Mouse (Mus musculus) forebrain, embryonic 12.5 days (tissue): ENCODE measurements at regions not wholly inside any gene's neighbourhood (a gene's known extent, or its start where the extent isn't known, plus 50 kb on each side); places are given as distances from the start of the nearest gene placed in this dataset.

Experiments used
- ATAC-seq: fragments of 200-750 bp; cut with Nextera tagmentation; 2 replicates; pipeline ENCODE4 v1.8.0; 2017; ENCODE audit warnings: moderate TSS enrichment; ENCODE audit not compliant: low FRiP score
- H3K27ac ChIP-seq: fragments of 300-500 bp; sonication (generic); 2 replicates; pipeline ENCODE4 v1.5.1; 2016; ENCODE audit warnings: mild to moderate bottlenecking
- H3K27me3 ChIP-seq: fragments of 300-500 bp; sonication (generic); 2 replicates; pipeline ENCODE4 v1.6.1; 2016; ENCODE audit warnings: mild to moderate bottlenecking
- H3K36me3 ChIP-seq: fragments of 300-500 bp; sonication (generic); replicated peaks from 2 replicates; pipeline ENCODE4 v1.6.1; 2016; ENCODE audit warnings: mild to moderate bottlenecking
- H3K4me1 ChIP-seq: fragments of 300-500 bp; sonication (generic); 2 replicates; pipeline ENCODE4 v1.6.1; 2016
- H3K4me2 ChIP-seq: fragments of 300-500 bp; sonication (generic); 2 replicates; pipeline ENCODE4 v1.6.1; 2016; ENCODE audit warnings: mild to moderate bottlenecking, moderate library complexity
- H3K4me3 ChIP-seq: fragments of 300-500 bp; sonication (generic); replicated peaks from 2 replicates; pipeline ENCODE4 v1.5.1; 2016; ENCODE audit warnings: mild to moderate bottlenecking
- H3K9ac ChIP-seq: fragments of 300-500 bp; sonication (generic); 2 replicates; pipeline ENCODE4 v1.6.1; 2016; ENCODE audit warnings: mild to moderate bottlenecking
- H3K9me3 ChIP-seq: fragments of 300-500 bp; sonication (generic); 2 replicates; pipeline ENCODE4 v1.6.1; 2016
- WGBS: fragments of 180-500 bp; shearing (Covaris S2); methylation state at CpG from one replicate; pipeline ENCODE4 v1.1.7; 2016; 5-methylcytosine and 5-hydroxymethylcytosine counted together

- Histone ChIP-seq H3K4me1 (0 out of 2 replicates have a peak, but pooled peaks cover 6% of the 10 kb centered on the region), H3K4me2 (no peak overlapping the region), H3K36me3 (no peaks in the 10 kb centered on the region), H3K4me3 (no peak overlapping the region), H3K9me3 (no peaks in the 10 kb centered on the region), H3K9ac (no peak overlapping the region), H3K27ac (no peak overlapping the region), H3K27me3 (no peaks in the 10 kb centered on the region)
- WGBS, result 53% methylated on average over 2 of the region's 2 CpGs
- ATAC-seq, result peak; percentile 53; the same call in 1 of the 2 replicates
Measured at GRCm38 (mm10) chr2:64860113-64860512, 164.7 kb downstream of the Grb14 start.

GRCm38 (mm10) chr2:64853918-64854317, 170.9 kb downstream of the Grb14 start:
- no peak overlapping the region for H3K9ac ChIP-seq
- 0 out of 2 replicates have a peak overlapping the region, but pooled peaks have one; percentile 6 for H3K4me2 ChIP-seq
- peaks cover 19% of the 10 kb centered on the region; the same call in 1 of the 2 replicates for H3K4me1 ChIP-seq
- no peak for ATAC-seq
- H3K36me3 ChIP-seq, result no peaks in the 10 kb centered on the region
- H3K4me3 ChIP-seq, result no peak overlapping the region
- H3K9me3 ChIP-seq, result no peaks in the 10 kb centered on the region
- WGBS, result 18% methylated on average over 7 of the region's 7 CpGs
- H3K27ac ChIP-seq, result no peak overlapping the region
- H3K27me3 ChIP-seq, result no peaks in the 10 kb centered on the region

DNA sequence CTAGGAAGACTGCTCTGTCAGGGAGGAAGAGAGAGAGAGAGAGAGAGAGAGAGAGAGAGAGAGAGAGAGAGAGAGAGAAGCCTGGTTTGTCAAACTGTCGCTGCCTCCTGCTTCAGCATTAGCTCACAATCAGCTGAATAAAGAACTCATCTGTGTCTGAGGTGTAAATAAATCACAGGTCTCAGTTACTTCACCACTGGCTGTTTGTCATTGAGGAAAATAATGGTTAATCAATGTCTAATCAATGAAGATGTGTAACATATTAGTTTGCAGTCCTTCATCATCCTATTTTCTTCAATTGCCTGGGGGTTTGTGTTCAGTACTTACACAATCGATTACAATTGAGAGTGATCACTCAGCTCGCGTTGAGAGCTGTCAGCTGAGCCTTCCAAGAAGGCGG, 171.9 kb downstream of the Grb14 start:
- Histone ChIP-seq H3K4me2 (no peak overlapping the region), H3K9ac (no peak overlapping the region), H3K4me3 (no peak overlapping the region), H3K4me1 (peaks cover 24% of the 10 kb centered on the region; the same call in 1 of the 2 replicates), H3K9me3 (no peaks in the 10 kb centered on the region), H3K27me3 (no peaks in the 10 kb centered on the region), H3K27ac (no peak overlapping the region), H3K36me3 (no peaks in the 10 kb centered on the region)
- WGBS, result 46% methylated on average over 5 of the region's 5 CpGs
- ATAC-seq, result peak; percentile 52; the same call in 1 of the 2 replicates

DNA sequence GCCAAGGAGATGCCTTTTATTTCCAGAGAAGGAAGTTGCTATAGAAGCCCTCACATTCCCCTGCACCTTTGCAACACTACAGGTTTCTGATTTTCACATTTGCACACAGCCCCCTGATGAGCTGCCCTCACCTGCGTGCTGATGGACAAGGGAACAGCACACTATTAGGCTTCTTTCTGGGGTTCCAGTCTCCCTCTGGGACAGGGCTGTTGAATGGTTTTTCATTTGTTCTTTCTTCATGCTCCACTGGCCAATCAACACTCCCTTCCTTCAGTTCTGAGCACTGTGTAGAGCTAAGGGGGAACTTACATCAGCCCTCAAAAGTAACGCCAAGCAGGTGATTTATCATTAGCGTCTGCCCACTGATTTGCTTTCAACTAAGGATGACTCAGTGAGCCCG, 173.7 kb downstream of the Grb14 start:
- Histone ChIP-seq H3K9ac (no peak overlapping the region), H3K27me3 (no peaks in the 10 kb centered on the region), H3K4me1 (peaks cover 24% of the 10 kb centered on the region; the same call in 1 of the 2 replicates), H3K27ac (no peak overlapping the region), H3K9me3 (no peaks in the 10 kb centered on the region), H3K36me3 (no peaks in the 10 kb centered on the region), H3K4me3 (no peak overlapping the region), H3K4me2 (no peak overlapping the region)
- 34% methylated on average over 4 of the region's 4 CpGs for WGBS
- ATAC-seq, result no peak

DNA sequence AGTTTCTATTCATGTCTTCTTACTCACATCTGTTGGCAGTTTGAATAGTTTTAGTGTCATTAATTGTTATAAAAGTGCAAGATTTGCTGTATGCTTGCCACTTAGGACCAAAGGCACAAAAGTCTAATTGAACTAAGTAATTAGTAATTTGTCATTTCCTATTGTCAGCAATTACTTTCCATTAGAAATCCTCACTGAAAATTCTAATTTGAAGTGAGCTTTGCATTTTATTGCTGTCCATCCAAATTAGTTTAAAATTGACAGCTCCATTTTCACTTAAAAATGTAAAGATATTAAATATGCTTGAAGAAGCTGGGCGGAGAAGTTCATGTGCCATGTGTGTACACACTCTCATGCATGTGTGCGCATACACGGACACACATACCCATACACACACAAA, 174.1 kb downstream of the Grb14 start:
- H3K4me1 ChIP-seq, result peaks cover 24% of the 10 kb centered on the region; the same call in 1 of the 2 replicates
- no peak overlapping the region for H3K4me2 ChIP-seq
- H3K27ac ChIP-seq, result no peak overlapping the region
- no peak overlapping the region for H3K9ac ChIP-seq
- H3K4me3 ChIP-seq, result no peak overlapping the region
- WGBS, result 77% methylated on average over 3 of the region's 3 CpGs
- H3K9me3 ChIP-seq, result no peaks in the 10 kb centered on the region
- no peak for ATAC-seq
- no peaks in the 10 kb centered on the region for H3K27me3 ChIP-seq
- H3K36me3 ChIP-seq, result no peaks in the 10 kb centered on the region

- Histone ChIP-seq H3K4me2 (no peak overlapping the region), H3K4me1 (peaks cover 7% of the 10 kb centered on the region; the same call in 1 of the 2 replicates), H3K27ac (no peak overlapping the region), H3K9me3 (no peaks in the 10 kb centered on the region), H3K36me3 (no peaks in the 10 kb centered on the region), H3K4me3 (no peak overlapping the region), H3K27me3 (0 out of 2 replicates have a peak, but pooled peaks cover 5% of the 10 kb centered on the region), H3K9ac (no peak overlapping the region)
- WGBS, result 75% methylated on average over 9 of the region's 9 CpGs
- peak; percentile 41; the same call in 1 of the 2 replicates for ATAC-seq
Measured at GRCm38 (mm10) chr2:64824494-64824893, 200.3 kb downstream of the Grb14 start.

- Histone ChIP-seq H3K27ac (no peak overlapping the region), H3K9ac (no peak overlapping the region), H3K27me3 (0 out of 2 replicates have a peak, but pooled peaks cover 5% of the 10 kb centered on the region), H3K4me3 (no peak overlapping the region), H3K4me1 (peaks cover 7% of the 10 kb centered on the region; the same call in 1 of the 2 replicates), H3K9me3 (no peaks in the 10 kb centered on the region), H3K4me2 (no peak overlapping the region), H3K36me3 (no peaks in the 10 kb centered on the region)
- whole genome bisulfite sequencing, result 11% methylated on average over 7 of the region's 7 CpGs
- ATAC-seq, result no peak
Measured at GRCm38 (mm10) chr2:64823905-64824304, 200.9 kb downstream of the Grb14 start.

DNA sequence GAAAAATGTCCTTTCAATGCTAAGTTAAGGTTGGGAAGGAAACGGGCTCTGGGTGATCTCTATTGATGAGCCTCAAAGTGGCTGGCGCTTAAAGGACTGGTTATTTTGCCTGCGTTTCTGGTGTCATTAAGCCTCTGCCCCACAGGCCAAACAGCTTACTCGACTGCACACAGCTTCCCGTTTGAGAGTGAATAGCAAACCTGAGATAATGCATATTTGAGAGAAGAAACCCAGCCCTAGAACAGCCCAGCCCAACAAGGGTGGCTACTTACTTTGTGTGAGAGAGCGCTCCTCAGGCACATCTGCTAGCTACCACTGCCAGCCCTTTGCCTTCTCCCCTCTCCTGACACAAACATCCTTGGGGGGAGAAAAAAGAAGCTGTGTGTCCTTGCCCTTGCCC, 201.7 kb downstream of the Grb14 start:
- Histone ChIP-seq H3K9me3 (no peaks in the 10 kb centered on the region), H3K4me1 (peaks cover 7% of the 10 kb centered on the region; the same call in 1 of the 2 replicates), H3K27ac (no peak overlapping the region), H3K27me3 (0 out of 2 replicates have a peak, but pooled peaks cover 5% of the 10 kb centered on the region), H3K9ac (no peak overlapping the region), H3K36me3 (no peaks in the 10 kb centered on the region), H3K4me2 (no peak overlapping the region), H3K4me3 (no peak overlapping the region)
- WGBS, result 24% methylated on average over 6 of the region's 6 CpGs
- no peak for ATAC-seq

GRCm38 (mm10) chr2:64818159-64818558, 206.6 kb downstream of the Grb14 start:
- WGBS, result 66% methylated on average over 5 of the region's 5 CpGs
- H3K4me1 ChIP-seq, result no peaks in the 10 kb centered on the region
- no peak for ATAC-seq

More at GRCm38 (mm10) chr2:64818159-64818558, 206.6 kb downstream of the Grb14 start:
- Histone ChIP-seq H3K36me3 (no peaks in the 10 kb centered on the region), H3K9ac (no peak overlapping the region), H3K4me3 (no peak overlapping the region), H3K27me3 (0 out of 2 replicates have a peak, but pooled peaks cover 5% of the 10 kb centered on the region), H3K27ac (no peak overlapping the region), H3K4me2 (no peak overlapping the region), H3K9me3 (no peaks in the 10 kb centered on the region)
